Mouse (Mus musculus): Measurements from ENCODE around the gene Crtac1. TPM values are rescaled to one million over a fixed set of nuclear protein-coding genes. Genes with fewer than 3 reads are reported as not detected.

Gene Crtac1
- polyA plus RNA-seq, 1 experiment from 2014 or later = 78.4 TPM

GRCm38 (mm10) chr19:42454006-42454405 is 22.4 kb upstream of the Crtac1 start:
- no peak for ATAC-seq (ENCODE audit: low read depth)
- H3K9me3 ChIP-seq (ENCODE audit: control insufficient read depth, low read length) = no peaks in the 10 kb centered on the region
- H3K36me3 ChIP-seq (ENCODE audit: control insufficient read depth, insufficient read depth, low read length) = no peaks in the 10 kb centered on the region
- H3K27ac ChIP-seq (ENCODE audit: low read depth, low read length) = no peak overlapping the region
- H3K27me3 ChIP-seq (ENCODE audit: control insufficient read depth, insufficient read depth, low read length) = no peaks in the 10 kb centered on the region
- no peaks in the 10 kb centered on the region for H3K4me1 ChIP-seq (ENCODE audit: control insufficient read depth, insufficient read depth, low read length)
- no peak overlapping the region for H3K9ac ChIP-seq (replicated peaks; ENCODE audit: low read depth, low read length)
- H3K4me3 ChIP-seq (ENCODE audit: low read depth, low read length) = no peak overlapping the region
- H3K4me2 ChIP-seq (ENCODE audit: low read depth, low read length) = no peak overlapping the region
- 88% methylated on average over 9 of the region's 9 CpGs for WGBS

- Histone ChIP-seq H3K27me3 (ENCODE audit: control insufficient read depth, insufficient read depth, low read length) (no peaks in the 10 kb centered on the region), H3K27ac (ENCODE audit: low read depth, low read length) (no peak overlapping the region), H3K9ac (replicated peaks; ENCODE audit: low read depth, low read length) (no peak overlapping the region), H3K36me3 (ENCODE audit: control insufficient read depth, insufficient read depth, low read length) (no peaks in the 10 kb centered on the region), H3K4me1 (ENCODE audit: control insufficient read depth, insufficient read depth, low read length) (no peaks in the 10 kb centered on the region), H3K4me3 (ENCODE audit: low read depth, low read length) (no peak overlapping the region), H3K9me3 (ENCODE audit: control insufficient read depth, low read length) (no peaks in the 10 kb centered on the region), H3K4me2 (ENCODE audit: low read depth, low read length) (no peak overlapping the region)
- ATAC-seq (ENCODE audit: low read depth) = no peak
- WGBS = 89% methylated on average over 7 of the region's 7 CpGs
Observed at GRCm38 (mm10) chr19:42452539-42452938, 21.0 kb upstream of the Crtac1 start.

GRCm38 (mm10) chr19:42448539-42448938 is 17.0 kb upstream of the Crtac1 start:
- Histone ChIP-seq H3K27ac (ENCODE audit: low read depth, low read length) (no peak overlapping the region), H3K36me3 (ENCODE audit: control insufficient read depth, insufficient read depth, low read length) (no peaks in the 10 kb centered on the region), H3K9ac (replicated peaks; ENCODE audit: low read depth, low read length) (no peak overlapping the region), H3K4me3 (ENCODE audit: low read depth, low read length) (no peak overlapping the region), H3K9me3 (ENCODE audit: control insufficient read depth, low read length) (no peaks in the 10 kb centered on the region), H3K4me1 (ENCODE audit: control insufficient read depth, insufficient read depth, low read length) (no peaks in the 10 kb centered on the region), H3K4me2 (ENCODE audit: low read depth, low read length) (no peak overlapping the region), H3K27me3 (ENCODE audit: control insufficient read depth, insufficient read depth, low read length) (no peaks in the 10 kb centered on the region)
- 95% methylated on average over 10 of the region's 10 CpGs for WGBS
- no peak for ATAC-seq (ENCODE audit: low read depth)

GRCm38 (mm10) chr19:42443887-42444409 is 12.4 kb upstream of the Crtac1 start:
- 9% methylated on average over 3 of the region's 3 CpGs for WGBS
- ATAC-seq (ENCODE audit: low read depth) = no peak

GRCm38 (mm10) chr19:42443266-42443665 is 11.7 kb upstream of the Crtac1 start:
- no peak overlapping the region for H3K4me3 ChIP-seq (ENCODE audit: low read depth, low read length)
- WGBS = 87% methylated on average over 4 of the region's 4 CpGs
- H3K27me3 ChIP-seq (ENCODE audit: control insufficient read depth, insufficient read depth, low read length) = no peaks in the 10 kb centered on the region
- ATAC-seq (ENCODE audit: low read depth) = no peak
- H3K9me3 ChIP-seq (ENCODE audit: control insufficient read depth, low read length) = no peaks in the 10 kb centered on the region
- H3K27ac ChIP-seq (ENCODE audit: low read depth, low read length) = no peak overlapping the region
- H3K4me1 ChIP-seq (ENCODE audit: control insufficient read depth, insufficient read depth, low read length) = 0 out of 2 replicates have a peak, but pooled peaks cover 7% of the 10 kb centered on the region
- no peak overlapping the region for H3K9ac ChIP-seq (replicated peaks; ENCODE audit: low read depth, low read length)
- no peaks in the 10 kb centered on the region for H3K36me3 ChIP-seq (ENCODE audit: control insufficient read depth, insufficient read depth, low read length)
- H3K4me2 ChIP-seq (ENCODE audit: low read depth, low read length) = no peak overlapping the region

More at GRCm38 (mm10) chr19:42443887-42444409, 12.4 kb upstream of the Crtac1 start:
- H3K36me3 ChIP-seq (ENCODE audit: control insufficient read depth, insufficient read depth, low read length) = no peaks in the 10 kb centered on the region
- no peak overlapping the region for H3K4me3 ChIP-seq (ENCODE audit: low read depth, low read length)
- no peak overlapping the region for H3K4me2 ChIP-seq (ENCODE audit: low read depth, low read length)
- no peaks in the 10 kb centered on the region for H3K27me3 ChIP-seq (ENCODE audit: control insufficient read depth, insufficient read depth, low read length)
- H3K27ac ChIP-seq (ENCODE audit: low read depth, low read length) = no peak overlapping the region
- H3K9ac ChIP-seq (replicated peaks; ENCODE audit: low read depth, low read length) = no peak overlapping the region
- no peaks in the 10 kb centered on the region for H3K9me3 ChIP-seq (ENCODE audit: control insufficient read depth, low read length)
- H3K4me1 ChIP-seq (ENCODE audit: control insufficient read depth, insufficient read depth, low read length) = 0 out of 2 replicates have a peak, but pooled peaks cover 7% of the 10 kb centered on the region

- Histone ChIP-seq H3K4me1 (ENCODE audit: control insufficient read depth, insufficient read depth, low read length) (0 out of 2 replicates have a peak, but pooled peaks cover 7% of the 10 kb centered on the region), H3K36me3 (ENCODE audit: control insufficient read depth, insufficient read depth, low read length) (no peaks in the 10 kb centered on the region), H3K9me3 (ENCODE audit: control insufficient read depth, low read length) (no peaks in the 10 kb centered on the region), H3K9ac (replicated peaks; ENCODE audit: low read depth, low read length) (no peak overlapping the region), H3K4me2 (ENCODE audit: low read depth, low read length) (no peak overlapping the region), H3K4me3 (ENCODE audit: low read depth, low read length) (no peak overlapping the region), H3K27me3 (ENCODE audit: control insufficient read depth, insufficient read depth, low read length) (no peaks in the 10 kb centered on the region), H3K27ac (ENCODE audit: low read depth, low read length) (no peak overlapping the region)
- ATAC-seq (ENCODE audit: low read depth) = no peak; the same call in 1 of the 2 replicates
- WGBS = 39% methylated on average over 8 of the region's 8 CpGs
Observed at GRCm38 (mm10) chr19:42442246-42443197, 10.9 kb upstream of the Crtac1 start.

GRCm38 (mm10) chr19:42440089-42440488 is 8.5 kb upstream of the Crtac1 start:
- no peaks in the 10 kb centered on the region for H3K9me3 ChIP-seq (ENCODE audit: control insufficient read depth, low read length)
- H3K4me2 ChIP-seq (ENCODE audit: low read depth, low read length) = no peak overlapping the region
- H3K27ac ChIP-seq (ENCODE audit: low read depth, low read length) = no peak overlapping the region
- no peaks in the 10 kb centered on the region for H3K27me3 ChIP-seq (ENCODE audit: control insufficient read depth, insufficient read depth, low read length)
- no peak overlapping the region for H3K4me3 ChIP-seq (ENCODE audit: low read depth, low read length)
- H3K4me1 ChIP-seq (ENCODE audit: control insufficient read depth, insufficient read depth, low read length) = 0 out of 2 replicates have a peak, but pooled peaks cover 7% of the 10 kb centered on the region
- WGBS = 32% methylated on average over 3 of the region's 3 CpGs
- H3K9ac ChIP-seq (replicated peaks; ENCODE audit: low read depth, low read length) = no peak overlapping the region
- H3K36me3 ChIP-seq (ENCODE audit: control insufficient read depth, insufficient read depth, low read length) = no peaks in the 10 kb centered on the region
- no peak for ATAC-seq (ENCODE audit: low read depth)

GRCm38 (mm10) chr19:42439353-42439752 is 7.8 kb upstream of the Crtac1 start:
- Histone ChIP-seq H3K27me3 (ENCODE audit: control insufficient read depth, insufficient read depth, low read length) (no peaks in the 10 kb centered on the region), H3K36me3 (ENCODE audit: control insufficient read depth, insufficient read depth, low read length) (no peaks in the 10 kb centered on the region), H3K9ac (replicated peaks; ENCODE audit: low read depth, low read length) (no peak overlapping the region), H3K4me3 (ENCODE audit: low read depth, low read length) (no peak overlapping the region), H3K4me1 (ENCODE audit: control insufficient read depth, insufficient read depth, low read length) (0 out of 2 replicates have a peak, but pooled peaks cover 7% of the 10 kb centered on the region), H3K4me2 (ENCODE audit: low read depth, low read length) (no peak overlapping the region), H3K27ac (ENCODE audit: low read depth, low read length) (no peak overlapping the region), H3K9me3 (ENCODE audit: control insufficient read depth, low read length) (no peaks in the 10 kb centered on the region)
- ATAC-seq (ENCODE audit: low read depth) = no peak
- whole genome bisulfite sequencing = 80% methylated on average over 9 of the region's 9 CpGs

- H3K4me2 ChIP-seq (ENCODE audit: low read depth, low read length) = no peak overlapping the region
- H3K27ac ChIP-seq (ENCODE audit: low read depth, low read length) = no peak overlapping the region
- no peaks in the 10 kb centered on the region for H3K9me3 ChIP-seq (ENCODE audit: control insufficient read depth, low read length)
- H3K36me3 ChIP-seq (ENCODE audit: control insufficient read depth, insufficient read depth, low read length) = no peaks in the 10 kb centered on the region
- ATAC-seq (ENCODE audit: low read depth) = no peak
- H3K4me3 ChIP-seq (ENCODE audit: low read depth, low read length) = no peak overlapping the region
- H3K9ac ChIP-seq (replicated peaks; ENCODE audit: low read depth, low read length) = no peak overlapping the region
- 68% methylated on average over 4 of the region's 4 CpGs for WGBS
- 0 out of 2 replicates have a peak, but pooled peaks cover 4% of the 10 kb centered on the region for H3K4me1 ChIP-seq (ENCODE audit: control insufficient read depth, insufficient read depth, low read length)
- H3K27me3 ChIP-seq (ENCODE audit: control insufficient read depth, insufficient read depth, low read length) = no peaks in the 10 kb centered on the region; the same call in 1 of the 2 replicates
Observed at GRCm38 (mm10) chr19:42435621-42436020, 4.0 kb upstream of the Crtac1 start.

Data from neural tube, embryonic 14.5 days (tissue).